Mouse (Mus musculus) kidney, postnatal 10 days (tissue): Measurements from ENCODE around the gene Gm10197.
"Not testable (repeated sequence)": the region's sequence is repeated elsewhere in the genome, so short reads cannot be mapped to it uniquely, and the experiment has no call there.

Source experiments
- DNase-seq: peaks from one replicate; pipeline ENCODE4 v3.0.0; 2021; ENCODE audit warnings: mixed read lengths

Gm10197 gene

DNA sequence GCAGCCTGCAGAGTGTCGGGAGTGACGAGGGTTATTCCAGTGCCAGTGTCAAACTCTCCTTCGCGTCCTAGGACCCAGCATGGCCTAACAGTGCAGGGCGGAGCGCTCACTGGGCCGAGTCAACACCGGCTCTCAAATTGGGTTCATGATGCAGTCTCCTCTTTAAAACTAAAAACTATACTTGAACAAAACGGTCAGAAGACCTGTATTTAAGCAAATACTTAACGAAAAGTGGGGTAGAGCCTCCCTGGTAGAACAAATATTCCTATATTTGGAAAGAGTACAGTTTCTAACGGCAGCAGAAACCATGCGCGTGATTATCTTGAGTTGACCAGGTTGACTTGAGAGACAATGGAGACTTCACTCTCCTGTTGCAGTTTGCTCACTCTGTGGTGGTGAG, at the start of gene Gm10197:
Gm10197 (minus strand) TSS at position 101 of the 400 bp plus-strand sequence.
- peak; percentile 8 for DNase-seq

DNA sequence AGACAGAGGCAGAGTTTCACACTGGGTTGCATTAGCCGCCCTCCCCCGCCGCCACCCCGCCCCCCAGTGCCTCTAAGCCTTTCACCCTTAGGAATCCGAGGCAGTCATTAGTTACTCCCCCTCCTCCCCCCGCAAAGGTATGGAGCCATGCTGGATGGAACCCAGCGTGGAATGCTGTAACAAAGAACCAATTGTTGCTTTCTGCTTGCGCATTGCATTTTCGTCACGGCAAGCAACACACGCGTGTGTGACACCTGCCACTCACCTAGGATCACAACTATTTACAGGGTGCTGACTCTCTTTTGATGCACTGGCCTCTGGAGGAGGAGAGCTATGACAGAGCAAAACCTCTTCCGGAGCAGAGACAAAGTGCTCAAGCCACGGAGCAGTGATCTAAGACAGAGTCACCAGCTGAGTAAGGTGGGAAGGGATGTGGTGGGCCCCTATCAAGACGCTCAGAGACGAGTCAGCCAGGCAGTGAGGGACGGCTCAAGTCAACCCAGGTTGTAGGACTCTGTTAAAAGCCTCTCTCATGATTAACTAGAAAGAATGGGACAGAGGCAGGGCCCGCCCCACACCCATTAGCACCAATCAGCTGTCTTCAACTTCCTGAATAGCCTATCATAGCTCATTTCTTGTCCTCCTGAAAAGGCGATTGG, 49.5 kb upstream of the Gm10197 start:
- peak; percentile 84 for DNase-seq

DNA sequence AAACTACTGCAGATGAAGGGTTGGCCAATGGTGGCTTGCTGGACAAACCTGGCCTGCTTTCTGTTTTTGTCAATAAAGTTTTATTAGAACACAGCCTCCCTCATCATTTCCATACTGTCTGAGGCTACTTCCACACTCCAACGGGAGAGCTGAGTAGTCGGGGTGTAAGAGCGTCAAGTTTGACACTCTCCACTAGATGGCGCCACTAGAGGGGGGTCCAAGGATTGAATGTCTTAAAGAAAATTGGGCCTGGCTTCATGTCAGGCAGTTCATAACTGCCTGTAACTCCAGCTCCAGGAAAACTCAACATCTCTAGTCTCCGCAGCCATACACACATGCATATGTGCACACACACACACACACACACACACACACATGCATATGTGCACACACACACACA, 48.3 kb upstream of the Gm10197 start:
- DNase-seq: peak; percentile 74

DNA sequence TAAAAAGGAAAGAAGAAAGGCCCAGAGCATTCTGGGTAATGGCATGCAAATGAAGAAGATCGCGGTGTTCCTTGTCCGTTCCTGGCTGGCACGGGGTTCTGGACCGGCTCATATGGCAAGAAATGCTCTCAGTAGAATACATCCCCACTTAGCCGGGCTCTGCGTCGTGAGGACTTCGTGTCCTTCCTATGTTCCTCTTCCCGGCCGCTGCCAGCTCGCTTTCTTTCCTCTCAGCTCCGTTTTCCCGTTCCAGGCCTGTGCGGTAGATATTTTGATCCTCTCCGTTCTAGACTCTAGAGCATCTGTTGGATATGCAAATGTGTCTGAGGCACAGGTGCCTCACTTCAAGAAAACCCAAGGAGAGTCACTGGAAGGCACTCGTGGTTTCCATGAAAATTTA, 43.6 kb upstream of the Gm10197 start:
- no peak for DNase-seq

DNA sequence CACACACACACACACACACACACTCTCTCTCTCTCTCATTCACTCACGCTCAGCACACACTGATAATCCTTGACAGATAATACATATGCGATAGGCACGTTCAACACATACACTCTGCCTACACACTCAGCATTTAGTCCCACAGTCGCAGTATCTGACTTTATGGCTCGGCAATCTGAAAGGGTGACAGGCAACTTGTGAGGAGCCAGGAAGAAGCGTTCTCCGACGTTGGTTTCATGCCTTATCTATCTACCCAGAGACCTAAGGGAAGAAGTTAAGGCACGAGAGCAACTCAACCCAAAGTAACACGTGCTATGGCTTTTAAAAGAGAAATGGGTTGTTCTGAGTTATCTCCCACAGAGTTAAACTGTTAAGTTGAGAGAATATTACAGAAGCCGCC, 43.1 kb upstream of the Gm10197 start:
- no peak for DNase-seq

DNA sequence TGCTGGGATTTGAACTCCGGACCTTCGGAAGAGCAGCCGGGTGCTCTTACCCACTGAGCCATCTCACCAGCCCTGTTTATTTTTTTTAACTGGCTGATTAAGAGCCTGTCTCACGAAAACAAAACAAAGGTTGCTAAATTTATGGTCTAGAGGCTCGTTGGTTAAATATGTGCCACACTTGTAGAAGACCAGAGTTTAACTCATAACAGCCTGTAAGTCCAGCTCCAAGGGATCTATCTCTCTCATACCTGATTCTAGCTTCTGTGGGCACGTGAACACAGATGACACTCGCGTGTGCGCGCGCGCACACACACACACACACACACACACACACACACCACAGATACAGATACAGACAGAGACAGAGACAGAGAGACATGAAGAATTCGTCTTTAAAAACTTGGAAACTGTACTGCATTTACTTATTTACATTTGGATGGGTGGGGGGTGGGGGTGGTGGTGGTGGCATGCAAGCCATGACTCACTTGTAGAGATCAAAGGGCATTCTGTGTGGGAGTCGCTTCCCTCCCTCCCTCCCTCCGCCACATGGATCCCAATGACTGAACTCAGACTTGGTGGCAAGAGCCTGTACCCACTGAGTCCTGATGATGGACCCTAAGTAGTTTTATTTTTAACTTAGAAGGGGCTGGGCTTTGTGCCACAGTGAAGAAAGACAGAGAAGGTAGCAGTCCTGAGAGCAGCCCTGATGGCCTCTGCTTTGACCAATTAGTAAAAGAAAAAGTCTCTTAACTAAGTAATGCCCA, 42.2 kb upstream of the Gm10197 start:
- DNase-seq: no peak

DNA sequence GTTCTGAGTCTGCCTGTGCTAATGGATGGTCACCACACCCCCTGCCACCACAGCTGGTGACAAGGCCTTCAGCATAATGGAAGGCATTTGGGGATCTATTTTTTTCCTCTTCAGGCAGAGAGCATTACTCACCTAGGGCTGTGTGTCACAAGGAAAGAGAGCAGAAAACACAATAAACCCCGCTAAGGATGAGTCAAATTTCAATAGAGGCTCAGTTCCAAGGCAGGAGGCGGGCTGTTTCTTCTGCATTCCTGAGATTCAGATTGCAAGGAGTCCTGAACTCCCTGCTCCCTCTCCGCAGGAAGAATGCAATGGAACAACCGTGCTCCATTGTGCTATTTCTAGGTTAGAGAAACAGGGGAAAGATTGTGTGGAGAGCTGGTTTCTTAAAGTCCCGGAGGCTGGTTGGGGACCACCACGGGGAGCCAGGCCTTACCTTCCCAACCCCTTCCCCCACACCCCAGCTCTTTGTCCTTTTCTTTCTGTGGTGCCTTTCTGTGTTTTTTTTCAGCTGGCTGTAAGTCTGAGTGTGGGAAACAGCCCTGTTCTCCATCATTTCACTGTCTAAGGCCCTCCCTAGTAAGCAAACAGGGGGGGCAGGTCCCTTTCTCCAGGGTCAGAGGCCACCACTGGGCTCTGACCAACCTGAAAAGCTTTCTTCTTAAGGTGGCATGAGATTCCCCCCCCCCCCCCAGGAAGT, 40.7 kb upstream of the Gm10197 start:
- no peak for DNase-seq

DNA sequence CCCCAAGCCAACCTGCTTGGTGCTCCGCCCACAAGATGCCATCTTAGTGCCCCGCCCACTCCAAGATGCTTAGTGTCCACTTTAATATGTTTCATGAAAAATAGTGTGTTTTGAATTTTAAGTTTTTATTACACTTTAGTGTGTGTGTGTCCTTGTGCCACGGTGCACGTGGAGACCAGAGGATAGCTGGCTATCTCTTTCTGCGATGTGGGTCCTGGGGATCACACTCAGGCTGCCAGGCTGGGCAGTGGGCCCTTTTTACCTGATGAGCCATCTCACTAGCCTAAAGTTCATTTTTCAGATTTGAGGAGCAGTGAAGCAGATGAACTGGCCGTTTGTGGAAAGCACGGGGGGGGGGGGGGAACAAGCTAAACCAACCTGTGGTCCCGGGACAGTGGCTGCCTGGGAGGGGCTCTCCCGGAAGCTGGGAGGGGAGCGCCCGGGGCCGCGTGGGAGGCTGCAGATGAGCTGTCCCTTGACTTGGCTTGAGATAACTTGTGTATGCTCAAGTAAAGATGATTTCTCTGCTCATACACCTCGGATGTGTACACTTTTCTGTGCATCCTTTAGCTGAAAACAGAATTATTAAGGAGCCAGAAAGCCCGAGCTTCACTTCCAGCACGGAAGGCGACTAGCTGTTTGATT, 38.2 kb upstream of the Gm10197 start:
- DNase-seq: no peak

DNA sequence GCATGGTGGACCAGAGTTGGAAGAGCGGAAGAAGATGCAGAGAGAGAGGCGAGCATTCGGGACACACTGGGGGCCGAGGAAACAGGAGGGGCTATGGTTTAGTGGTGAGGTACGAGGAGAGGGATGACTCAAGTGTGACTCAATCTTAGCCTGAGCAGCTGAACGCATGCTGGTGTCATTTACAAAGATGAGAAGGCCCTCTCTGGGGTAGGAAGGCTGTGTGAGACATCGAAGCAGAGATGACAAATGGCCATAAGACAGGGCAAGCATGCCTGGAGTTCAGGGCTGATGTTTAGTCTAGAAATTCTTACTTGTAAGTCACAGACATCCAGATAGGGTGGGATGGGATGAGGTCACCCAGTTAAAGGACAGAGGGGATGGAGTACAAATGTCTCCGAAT, 36.8 kb upstream of the Gm10197 start:
- DNase-seq: no peak

DNA sequence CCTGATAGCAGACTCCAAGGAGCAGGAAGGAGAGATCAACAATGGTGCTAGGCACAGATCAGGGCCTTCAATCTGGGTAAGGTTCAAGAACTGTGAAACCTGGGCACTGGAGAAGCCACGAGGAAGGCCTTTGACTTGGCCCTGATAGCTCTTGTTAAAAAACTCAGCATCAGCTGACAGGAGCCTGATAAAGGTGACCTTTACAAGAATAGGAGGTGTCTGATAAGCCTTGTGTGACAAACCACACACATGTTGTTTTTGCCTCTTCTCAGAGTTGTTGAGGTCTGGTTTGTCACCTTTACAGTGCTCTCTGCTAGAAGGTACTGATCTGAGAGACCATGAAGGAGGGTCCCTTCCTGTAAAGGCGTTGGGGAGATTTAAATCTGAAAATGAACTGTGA, 35.8 kb upstream of the Gm10197 start:
- DNase-seq: no peak

DNA sequence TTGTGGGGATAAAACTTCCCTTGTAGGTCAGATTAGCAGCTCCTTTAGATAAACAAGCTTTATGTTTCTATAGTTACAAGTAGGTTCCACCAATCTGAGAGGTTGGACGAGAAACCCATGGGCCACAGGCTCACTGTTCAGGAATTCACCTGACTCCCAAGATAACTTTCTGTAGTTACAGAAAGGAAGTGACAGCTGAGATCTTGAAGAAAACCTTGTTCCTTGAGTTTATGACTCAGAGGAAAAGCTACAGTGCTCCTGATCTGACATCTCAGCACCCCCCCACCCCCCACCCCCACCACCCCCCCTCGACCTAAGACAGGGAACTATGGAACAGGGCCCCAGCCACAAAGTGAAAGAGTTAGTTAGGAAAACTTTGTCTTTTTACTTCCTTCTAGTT, 34.2 kb upstream of the Gm10197 start:
- DNase-seq: no peak

DNA sequence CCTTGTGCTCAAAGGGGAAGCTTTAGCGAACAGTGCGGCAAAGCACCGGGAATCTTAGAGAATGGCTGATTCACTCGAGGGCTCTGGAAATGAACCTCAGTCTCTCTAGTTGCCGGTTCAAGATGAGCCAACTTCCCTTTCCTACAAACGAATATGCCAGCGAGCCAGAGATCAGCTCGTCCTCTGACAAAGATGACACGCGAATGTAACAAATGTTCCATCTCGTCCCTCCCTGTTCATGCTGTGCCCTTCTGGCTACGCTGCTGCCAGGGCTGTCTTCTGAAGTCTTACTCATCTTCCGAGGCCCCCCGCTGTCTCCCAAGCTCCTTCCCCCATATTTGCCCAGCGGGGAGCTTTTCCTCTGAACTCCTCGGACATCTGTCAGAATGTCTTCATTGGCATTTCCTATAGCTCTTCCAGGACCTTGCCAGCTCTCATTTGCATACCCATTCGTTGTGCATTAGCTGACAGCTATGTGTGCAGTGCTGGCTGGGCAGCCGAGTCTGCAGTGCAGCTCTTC, 33.3 kb upstream of the Gm10197 start:
- no peak for DNase-seq

DNA sequence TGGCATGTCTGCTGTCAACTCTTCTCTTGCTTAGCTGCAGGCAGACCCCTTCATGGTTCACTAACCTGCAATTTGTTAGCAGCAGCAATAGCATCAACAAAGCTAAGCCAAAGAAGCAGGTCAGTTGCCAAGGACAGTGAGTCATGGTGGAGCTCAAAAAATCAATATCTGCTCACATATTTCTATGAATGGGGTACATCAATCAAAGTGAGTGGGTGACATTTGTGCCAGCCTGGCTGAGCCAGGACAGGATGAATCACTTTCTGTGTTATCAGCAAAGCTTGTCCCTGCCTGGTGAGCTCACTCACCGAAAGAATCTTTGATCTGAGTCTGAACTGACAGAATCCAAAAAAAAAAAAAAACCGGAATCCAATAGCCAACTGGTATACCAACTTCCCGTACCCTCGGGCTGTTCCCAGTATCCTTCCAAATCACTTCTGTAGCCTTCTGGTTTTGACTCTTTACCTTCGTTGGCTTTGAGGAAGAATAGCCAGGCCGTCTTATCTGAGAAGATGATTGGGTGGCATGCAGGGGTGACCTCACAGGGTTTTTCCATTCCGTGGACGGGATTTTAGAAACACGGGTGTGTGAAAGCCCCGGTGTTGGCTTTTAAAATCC, 32.8 kb upstream of the Gm10197 start:
- no peak for DNase-seq

DNA sequence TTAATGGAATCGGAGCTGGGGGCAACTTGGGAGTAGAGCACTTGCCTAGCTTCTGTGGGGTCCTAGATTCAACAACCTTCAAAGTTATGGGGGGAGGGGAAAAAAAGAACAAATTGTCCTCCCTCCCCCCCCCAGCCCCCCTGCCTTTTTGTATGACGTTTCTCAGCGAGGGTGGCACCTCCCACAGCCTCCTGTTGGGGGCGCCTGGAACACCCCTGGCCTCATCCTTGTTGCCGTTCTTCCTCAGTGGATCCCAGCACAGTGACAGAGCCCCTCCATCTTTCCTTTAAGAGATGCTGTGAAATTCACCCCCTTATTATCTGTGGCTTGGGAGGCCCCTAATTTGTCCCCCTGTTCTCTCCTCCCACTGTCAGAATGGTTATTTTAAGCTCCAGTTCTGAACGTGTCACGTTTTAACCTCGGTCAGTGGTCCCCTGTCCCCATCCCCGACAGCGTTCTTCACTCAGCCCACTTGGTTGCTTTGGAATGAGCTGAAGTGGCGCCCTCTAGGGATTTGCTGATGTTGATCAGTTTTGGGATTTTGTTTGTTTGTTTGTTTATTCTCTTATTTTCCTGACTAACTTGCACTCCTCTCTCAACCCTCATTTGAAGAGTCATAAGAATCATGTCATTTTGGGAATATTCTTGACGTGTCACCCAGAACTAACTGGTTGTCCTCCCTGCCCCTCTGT, 31.3 kb upstream of the Gm10197 start:
- no peak for DNase-seq

DNA sequence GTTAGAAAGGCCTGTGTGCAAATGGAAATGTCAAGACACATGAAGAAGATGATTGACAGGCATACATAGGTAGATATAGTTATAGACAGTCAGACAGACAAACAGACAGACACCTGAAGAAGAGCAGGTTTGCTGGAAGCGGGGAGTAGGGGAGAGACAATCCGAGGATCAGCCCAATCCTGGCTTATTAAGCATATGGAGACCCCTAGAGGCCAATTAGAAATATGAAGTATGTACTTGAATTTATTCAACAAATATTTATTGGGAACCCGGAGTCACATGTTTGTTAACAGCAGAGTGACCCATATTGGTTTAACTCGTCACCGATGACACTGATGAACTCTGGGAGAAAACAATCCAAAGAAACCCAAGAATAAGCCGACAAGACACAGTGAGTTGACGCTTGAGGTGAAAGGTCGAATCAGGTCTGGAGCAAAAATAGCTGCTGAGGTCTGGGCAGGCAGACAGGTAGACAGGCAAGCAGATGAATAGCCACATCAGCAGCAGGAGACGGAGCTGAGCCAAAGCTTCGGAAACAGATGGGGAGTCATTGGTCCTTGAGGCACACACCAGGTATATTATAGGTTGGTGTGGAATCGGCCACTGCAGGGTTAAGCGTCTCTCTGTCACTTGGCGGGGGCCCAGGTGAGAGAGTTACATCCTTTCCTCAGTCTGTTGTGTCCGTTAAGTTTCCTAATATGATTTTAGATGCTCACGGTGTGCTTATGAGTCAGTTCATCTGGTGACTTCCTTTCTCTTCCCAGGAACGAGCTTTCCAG, 29.0 kb upstream of the Gm10197 start:
- DNase-seq: no peak

DNA sequence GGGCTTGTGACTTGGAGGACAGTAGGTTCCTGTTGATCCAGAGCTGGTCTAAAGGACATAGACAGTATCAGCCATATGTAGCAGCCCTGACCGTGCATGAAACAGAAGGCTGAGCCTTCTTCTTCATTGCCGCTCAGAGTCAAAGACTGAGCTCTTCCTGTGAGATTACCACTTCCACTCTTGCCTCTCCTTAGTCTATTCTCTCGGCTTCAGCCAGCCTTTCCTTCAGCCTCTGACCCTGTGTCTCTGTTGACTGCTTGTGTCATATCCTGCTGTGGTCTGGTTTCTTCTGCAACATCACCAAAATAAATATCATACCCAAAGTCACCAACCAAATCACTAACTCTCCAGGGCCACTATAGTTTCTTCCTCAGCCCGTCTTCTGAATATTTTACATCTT, 27.6 kb upstream of the Gm10197 start:
- DNase-seq: no peak

DNA sequence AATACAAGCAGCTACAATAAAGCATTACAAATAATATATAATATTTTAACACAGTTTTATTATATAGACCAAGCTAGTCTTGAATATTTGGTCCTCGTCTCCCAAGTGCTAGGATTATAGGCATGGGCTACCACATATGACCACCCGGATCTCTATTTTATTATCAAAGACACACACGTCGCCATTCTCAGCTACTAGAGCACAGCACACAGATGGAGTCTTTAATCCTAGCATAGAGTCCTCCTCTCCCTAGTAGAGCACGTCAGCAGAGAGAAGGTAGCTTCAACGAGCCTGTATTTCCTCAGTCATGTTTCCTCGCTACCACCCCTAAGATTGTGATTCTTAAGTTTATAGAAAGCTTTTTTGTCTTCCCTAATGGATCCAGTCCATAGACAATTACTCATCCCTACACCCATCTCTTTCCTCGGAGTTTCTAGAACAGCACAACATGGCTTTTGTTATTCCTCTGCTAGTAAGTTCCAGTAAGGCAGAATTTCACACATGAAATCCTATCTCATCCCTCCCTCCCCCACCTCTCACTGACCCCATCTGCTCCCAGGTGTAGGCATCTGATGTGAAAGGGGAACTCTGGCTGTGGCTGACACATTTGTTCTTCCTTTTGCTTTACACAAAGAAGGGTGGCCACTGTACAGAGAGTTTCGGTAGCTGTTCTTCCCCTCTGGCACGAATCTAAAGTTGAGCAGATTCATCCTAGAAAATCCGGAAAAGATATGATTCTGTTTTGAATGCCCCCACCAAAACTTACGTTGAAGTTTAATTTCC, 26.1 kb upstream of the Gm10197 start:
- no peak for DNase-seq

DNA sequence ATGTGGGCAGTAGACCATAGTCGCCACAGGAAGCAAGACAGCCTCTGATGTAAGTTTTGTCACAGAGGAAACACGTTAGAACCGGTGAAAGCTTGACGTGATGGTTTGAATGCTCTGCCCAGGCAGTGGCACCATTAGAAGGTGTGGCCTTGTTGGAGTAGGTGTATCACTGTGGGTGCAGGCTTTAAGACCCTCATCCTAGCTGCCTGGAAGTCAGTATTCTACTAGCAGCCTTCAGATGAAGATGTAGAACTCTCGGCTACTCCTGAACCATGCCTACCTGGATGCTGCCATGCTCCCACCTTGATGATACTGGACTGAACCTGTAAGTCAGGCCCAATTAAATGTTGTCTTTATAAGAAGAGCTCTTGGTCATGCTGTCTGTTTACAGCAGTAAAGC, 24.2 kb upstream of the Gm10197 start:
- DNase-seq: not testable (repeated sequence)

DNA sequence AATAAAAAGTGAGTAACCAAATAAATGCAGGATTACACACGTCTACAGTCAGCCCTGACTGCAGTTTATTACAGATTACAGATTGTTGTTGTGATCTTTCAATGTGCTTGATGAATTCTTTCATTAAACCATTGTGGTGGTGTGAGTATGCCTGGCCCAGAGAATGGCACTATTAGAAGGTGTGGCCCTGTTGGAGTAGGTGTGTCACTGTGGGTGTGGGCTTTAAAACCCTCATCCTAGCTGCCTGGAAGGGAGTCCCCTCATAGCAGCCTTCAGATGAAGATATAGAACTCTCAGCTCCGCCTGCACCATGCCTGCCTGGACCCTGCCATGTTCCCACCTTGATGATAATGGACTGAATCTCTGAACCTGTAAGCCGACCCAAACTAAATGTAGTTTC, 23.4 kb upstream of the Gm10197 start:
- not testable (repeated sequence) for DNase-seq

DNA sequence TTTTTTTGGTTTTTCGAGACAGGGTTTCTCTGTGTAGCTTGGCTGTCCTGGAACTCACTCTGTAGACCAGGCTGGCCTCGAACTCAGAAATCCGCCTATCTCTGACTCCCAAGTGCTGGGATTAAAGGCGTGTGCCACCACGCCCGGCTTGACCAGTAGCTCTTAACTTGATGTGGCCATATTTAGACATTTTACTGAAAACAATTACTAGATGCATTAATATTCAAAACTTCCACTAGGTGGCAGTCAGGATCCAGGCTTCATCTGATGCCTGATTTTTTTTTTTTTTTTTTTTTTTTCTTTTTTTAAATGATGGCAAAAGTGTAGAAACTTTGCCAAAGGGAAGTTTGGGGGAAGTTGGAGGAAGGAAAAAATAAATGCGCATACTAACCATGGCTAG, 23.0 kb upstream of the Gm10197 start:
- peak; percentile 46 for DNase-seq

DNA sequence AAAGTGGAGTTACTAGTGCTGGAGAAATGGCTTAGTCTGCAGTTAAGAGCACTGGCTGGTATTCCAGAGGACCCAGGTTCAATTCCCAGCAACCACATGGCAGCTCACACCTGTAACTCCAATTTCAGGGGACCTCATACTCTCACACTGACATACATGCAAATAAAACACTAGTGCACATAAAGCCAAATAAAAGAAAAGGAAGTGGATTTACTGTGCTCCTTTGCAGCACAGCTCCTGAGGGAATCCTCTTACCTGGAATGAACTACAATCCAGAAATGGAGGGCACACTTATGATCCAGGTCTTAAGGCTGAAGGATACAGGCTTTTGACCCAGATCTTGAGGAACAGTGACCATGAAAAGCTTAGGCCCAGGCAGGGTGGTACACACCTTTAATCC, 22.1 kb upstream of the Gm10197 start:
- no peak for DNase-seq
